In the genomic region with DNA sequence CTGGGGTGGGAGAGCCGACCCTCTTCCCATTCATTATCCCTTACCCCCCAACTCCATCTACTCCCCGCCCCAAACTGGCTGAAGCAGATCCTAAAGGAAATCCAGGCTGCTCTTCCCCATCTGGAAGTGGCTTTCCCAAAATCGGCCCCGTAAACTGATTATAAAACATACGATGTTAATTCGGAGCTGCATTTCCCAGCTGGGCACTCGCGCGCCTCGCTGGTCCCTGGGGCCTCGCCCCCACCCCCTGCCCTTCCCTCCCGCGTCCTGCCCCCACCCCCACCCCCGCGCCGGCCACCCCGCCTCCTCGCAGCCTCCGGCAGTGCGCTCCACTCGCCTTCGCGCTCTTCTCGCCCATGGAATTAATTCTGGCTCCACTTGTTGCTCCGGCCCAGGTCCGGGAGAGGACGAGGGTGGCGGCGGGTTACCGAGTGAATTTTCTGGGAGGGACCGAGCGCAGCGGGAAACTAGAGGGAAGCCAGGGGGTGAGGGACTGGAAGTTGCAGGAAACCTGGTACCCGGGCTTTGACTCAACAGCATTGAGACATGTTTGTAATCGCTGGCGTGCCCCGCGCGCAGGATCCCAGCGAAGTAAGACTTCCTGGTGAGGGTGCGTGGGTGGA, we compare ENCODE assay signal across 8 mouse cellular contexts. TPM values are rescaled to one million over a fixed set of nuclear protein-coding genes. Genes with fewer than 3 reads are reported as not detected.
DNase-seq lines count a peak whose midpoint lies in the region; ATAC-seq and TF ChIP-seq lines count a peak whose summit lies in the region.

No protein-coding gene starts in this region.

- 2% methylated on average over 41 of the region's 41 CpGs for WGBS in liver, embryonic 12.5 days (ENCODE audit: insufficient replicate concordance)
- WGBS in liver, postnatal 0 days (ENCODE audit: insufficient replicate concordance): 1% methylated on average over 35 of the region's 41 CpGs
- 1% methylated on average over 41 of the region's 41 CpGs for WGBS in embryonic facial prominence, embryonic 11.5 days
- WGBS in liver, embryonic 13.5 days (ENCODE audit: insufficient replicate concordance): under 1% methylated on average over 41 of the region's 41 CpGs

- peaks cover 86% of the 10 kb centered on the region for H3K27me3 ChIP-seq in liver, embryonic 12.5 days (replicated peaks)
- H3K27me3 ChIP-seq in liver, postnatal 0 days (ENCODE audit: insufficient read depth, low read length): peaks cover 79% of the 10 kb centered on the region
- H3K27me3 ChIP-seq in embryonic facial prominence, embryonic 11.5 days (ENCODE audit: control insufficient read depth, insufficient read depth, low read length): no peaks in the 10 kb centered on the region
- peaks cover 87% of the 10 kb centered on the region for H3K27me3 ChIP-seq in liver, embryonic 13.5 days

- intact Hi-C loops in heart, postnatal 10 days (cut with DNase I): loop anchor here (2.0 kb wide), 1 partner anchor 580 kb away; no protein-coding TSS in a partner anchor

- TF ChIP-seq EP300 in liver, postnatal 0 days (IDR thresholded peaks at IDR 0.05; ENCODE audit: low read depth): no peak

- H3K9ac ChIP-seq in liver, embryonic 12.5 days: no peak overlapping the region
- H3K9ac ChIP-seq in liver, postnatal 0 days (replicated peaks): no peak overlapping the region
- peak overlapping the region; percentile 94 for H3K9ac ChIP-seq in embryonic facial prominence, embryonic 11.5 days (replicated peaks; ENCODE audit: low read length)
- H3K9ac ChIP-seq in liver, embryonic 13.5 days: no peak overlapping the region

- peak overlapping the region; percentile 52 for H3K4me2 ChIP-seq in liver, embryonic 12.5 days
- no peak overlapping the region for H3K4me2 ChIP-seq in liver, postnatal 0 days (ENCODE audit: low read depth, low read length)
- H3K4me2 ChIP-seq in embryonic facial prominence, embryonic 11.5 days (ENCODE audit: low read depth, low read length): peak overlapping the region; percentile 82
- H3K4me2 ChIP-seq in liver, embryonic 13.5 days: peak overlapping the region; percentile 17; the same call in 1 of the 2 replicates

- TF ChIP-seq CTCF in liver, postnatal 0 days (IDR thresholded peaks at IDR 0.05; ENCODE audit: low read depth): no peak

- H3K27ac ChIP-seq in liver, embryonic 12.5 days: no peak overlapping the region
- H3K27ac ChIP-seq in liver, postnatal 0 days (ENCODE audit: low read depth): no peak overlapping the region
- H3K27ac ChIP-seq in embryonic facial prominence, embryonic 11.5 days (replicated peaks; ENCODE audit: low read depth, low read length): peak overlapping the region; percentile 90
- no peak overlapping the region for H3K27ac ChIP-seq in liver, embryonic 13.5 days

- peak overlapping the region; percentile 27 for H3K4me3 ChIP-seq in liver, embryonic 12.5 days
- H3K4me3 ChIP-seq in liver, postnatal 0 days (ENCODE audit: low read depth, low read length): no peak overlapping the region; the same call in 1 of the 2 replicates
- peak overlapping the region; percentile 79 for H3K4me3 ChIP-seq in embryonic facial prominence, embryonic 11.5 days (ENCODE audit: low read depth, low read length)
- peak overlapping the region; percentile 18; the same call in 1 of the 2 replicates for H3K4me3 ChIP-seq in liver, embryonic 13.5 days (replicated peaks)

- DNase-seq in liver, postnatal 0 days: no peak
- peak; percentile 83 for DNase-seq in embryonic facial prominence, embryonic 11.5 days (ENCODE audit: low spot score)
- DNase-seq in heart, postnatal 10 days: peak; percentile 30 to 34
- DNase-seq in liver, embryonic 13.5 days: no peak
- peak; percentile 62 for DNase-seq in retina, postnatal 1 day
- DNase-seq in cerebellum, adult 9-10 months: no peak
- DNase-seq in B cell, adult 2 months: no peak

- no peaks in the 10 kb centered on the region for H3K36me3 ChIP-seq in liver, embryonic 12.5 days
- H3K36me3 ChIP-seq in liver, postnatal 0 days (replicated peaks; ENCODE audit: insufficient read depth, low read length): no peaks in the 10 kb centered on the region
- H3K36me3 ChIP-seq in embryonic facial prominence, embryonic 11.5 days (replicated peaks; ENCODE audit: control insufficient read depth, insufficient read depth, low read depth, low read length): no peaks in the 10 kb centered on the region; the same call in 1 of the 2 replicates
- no peaks in the 10 kb centered on the region for H3K36me3 ChIP-seq in liver, embryonic 13.5 days

- ATAC-seq in liver, embryonic 12.5 days: no peak
- ATAC-seq in liver, postnatal 0 days: no peak
- no peak for ATAC-seq in embryonic facial prominence, embryonic 11.5 days (replicated peaks; ENCODE audit: insufficient number of reproducible peaks, low FRiP score, low TSS enrichment, low read depth)
- ATAC-seq in liver, embryonic 13.5 days (ENCODE audit: low read depth): no peak

- no peaks in the 10 kb centered on the region for H3K9me3 ChIP-seq in liver, embryonic 12.5 days (replicated peaks)
- no peaks in the 10 kb centered on the region for H3K9me3 ChIP-seq in liver, postnatal 0 days (ENCODE audit: low read length)
- H3K9me3 ChIP-seq in embryonic facial prominence, embryonic 11.5 days (replicated peaks; ENCODE audit: control insufficient read depth, low read length): no peaks in the 10 kb centered on the region
- no peaks in the 10 kb centered on the region for H3K9me3 ChIP-seq in liver, embryonic 13.5 days (replicated peaks)

- H3K4me1 ChIP-seq in liver, embryonic 12.5 days: 0 out of 2 replicates have a peak, but pooled peaks cover 3% of the 10 kb centered on the region
- peaks cover 3% of the 10 kb centered on the region; the same call in 1 of the 2 replicates for H3K4me1 ChIP-seq in liver, postnatal 0 days (ENCODE audit: insufficient read depth)
- H3K4me1 ChIP-seq in embryonic facial prominence, embryonic 11.5 days (ENCODE audit: control insufficient read depth, insufficient read depth, low read length): peaks cover 7% of the 10 kb centered on the region
- peaks cover 6% of the 10 kb centered on the region; the same call in 1 of the 2 replicates for H3K4me1 ChIP-seq in liver, embryonic 13.5 days (replicated peaks)

RNA-seq across cellular contexts. Expression of a gene that starts 6.6 kb away (rescaled TPM):
- polyA plus RNA-seq in liver, embryonic 12.5 days (2016; fragmentation: Nextera tagmentation; extraction: Ambion mirVana): 0.57 and 0.59 TPM in 2 replicates
- polyA plus RNA-seq in liver, postnatal 0 days (2015; fragmentation: Nextera tagmentation; extraction: Ambion mirVana): 0.14 and 0.37 TPM in 2 replicates
- 66.6 and 67.4 TPM in 2 replicates for polyA plus RNA-seq in embryonic facial prominence, embryonic 11.5 days (2014; fragmentation: Nextera tagmentation; extraction: Ambion mirVana)
- total RNA-seq in heart, postnatal 10 days (2021): 10 to 100 TPM in 1 of 2 experiments, 1 to 10 TPM in 1; 7.4 to 13.3 TPM
- 0.20 and 0.36 TPM in 2 replicates for polyA plus RNA-seq in liver, embryonic 13.5 days (2015; fragmentation: Nextera tagmentation; extraction: Ambion mirVana)

Comparison
In these comparisons a context has a peak if more than half of its experiments do, and no peak if none do; other contexts are left out.
1. DNase-seq: peak in embryonic facial prominence, embryonic 11.5 days (single experiment), heart, postnatal 10 days (2 of 2) and retina, postnatal 1 day (single experiment); none in liver, postnatal 0 days (single experiment), liver, embryonic 13.5 days (single experiment), cerebellum, adult 9-10 months (single experiment) and B cell, adult 2 months (0 of 2).
2. RNA of a gene that starts 6.6 kb away (polyA plus RNA-seq): 66.6 to 67.4 TPM in embryonic facial prominence, embryonic 11.5 days; 0.57 to 0.59 TPM in liver, embryonic 12.5 days, 0.20 to 0.36 TPM in liver, embryonic 13.5 days and 0.14 to 0.37 TPM in liver, postnatal 0 days; every median in the first group is over 10 times any median in the second.